Mouse (Mus musculus) bone marrow macrophage, adult 2 months (primary cell): Measurements from ENCODE around the gene Trim44.

Experiments used
- CTCF ChIP-seq: IDR thresholded peaks from 2 replicates; pipeline ENCODE4 v1.5.1; 2012; ENCODE audit warnings: low read depth, mild to moderate bottlenecking, low read length, moderate library complexity
- POLR2A ChIP-seq: IDR thresholded peaks from 2 replicates; pipeline ENCODE4 v1.6.1; 2012; ENCODE audit warnings: mild to moderate bottlenecking, low read depth, low read length, borderline replicate concordance

DNA sequence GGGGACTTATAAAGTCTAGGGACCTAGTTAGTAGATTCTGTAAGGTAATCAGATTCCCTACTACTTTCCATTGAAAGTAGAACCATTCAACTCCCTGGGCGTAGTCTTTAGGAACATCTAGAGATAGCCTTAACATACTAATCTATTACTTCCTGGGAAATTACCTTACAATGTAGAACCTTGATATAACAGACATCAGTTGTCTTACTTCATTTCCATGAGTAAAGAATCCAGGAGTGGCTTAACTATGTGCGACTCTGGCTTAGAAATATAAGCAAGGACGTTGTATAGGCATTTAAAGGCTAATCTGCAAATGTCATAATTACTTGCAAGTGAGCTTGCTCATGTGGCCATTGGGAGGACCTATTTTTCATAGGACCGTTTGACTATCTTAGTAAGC is 4.3 kb downstream of the Trim44 start:
- TF ChIP-seq CTCF (no peak), POLR2A (no peak)
